Mouse (Mus musculus): ENCODE results near the gene Gstp2. TPM values are rescaled to one million over a fixed set of nuclear protein-coding genes. Genes with fewer than 3 reads are reported as not detected.

Gene Gstp2
- polyA plus RNA-seq, 1 experiment from 2014 or later, result 7.3 TPM

GRCm38 (mm10) chr19:4000949-4001525, 44.8 kb downstream of the Gstp2 start:
- H3K4me1 ChIP-seq (ENCODE audit: insufficient read depth, low read depth, low read length), result peaks cover 10% of the 10 kb centered on the region; the same call in 1 of the 2 replicates

DNA sequence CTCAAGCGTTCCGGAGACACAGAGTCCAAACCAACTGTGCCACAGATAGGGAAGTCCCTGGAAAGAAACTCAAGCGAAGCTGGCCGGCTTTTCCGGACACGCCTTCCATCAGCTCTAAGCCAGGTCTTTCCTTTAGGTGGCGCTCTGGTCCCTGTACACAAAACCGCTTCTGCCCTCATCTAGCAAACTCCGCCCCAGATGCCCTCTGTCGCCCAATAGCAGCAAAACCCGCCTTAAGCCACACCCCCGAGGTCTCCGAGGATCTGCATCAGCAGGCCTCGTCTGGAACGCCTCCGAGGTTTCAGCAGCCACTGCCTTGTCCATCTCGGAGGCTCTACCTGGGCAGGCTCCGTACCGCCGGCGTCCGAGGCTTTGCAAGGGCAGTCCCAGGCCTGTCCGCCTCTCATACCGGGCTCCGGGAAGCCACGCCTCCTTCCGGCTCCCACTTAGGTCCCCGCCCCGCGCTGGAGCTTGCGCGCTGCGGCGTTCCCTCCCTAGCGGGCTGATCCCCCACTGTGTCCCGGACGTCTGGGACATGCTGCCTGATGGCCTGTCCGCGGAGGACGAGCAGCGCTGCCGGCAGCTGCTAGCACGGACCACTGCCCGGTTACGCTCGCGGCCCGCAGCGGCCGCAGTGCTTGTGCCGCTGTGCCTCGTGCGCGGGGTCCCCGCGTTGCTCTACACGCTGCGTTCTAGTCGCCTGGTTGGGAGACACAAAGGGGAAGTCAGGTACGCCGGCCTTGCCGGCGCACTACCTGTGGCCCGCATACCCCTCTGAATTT, 45.5 kb downstream of the Gstp2 start, which contains the start of the genes Nudt8 and Gm49405:
Gene Nudt8, plus strand, starts transcription at position 462 of the 782 bp plus-strand sequence.
Gene Gm49405, plus strand, starts transcription at position 508 of the 782 bp plus-strand sequence.
- peak; percentile 99 for DNase-seq (ENCODE audit: low spot score)
- H3K4me3 ChIP-seq (ENCODE audit: low read depth, low read length), result peak within 1 kb of the TSS; percentile 57
- H3K27ac ChIP-seq (ENCODE audit: low read length), result peak within 1 kb of the TSS; percentile 90
- H3K27me3 ChIP-seq (replicated peaks; ENCODE audit: insufficient read depth, low read length), result no peaks in the 10 kb centered on the region
- peak; percentile 89 for TF ChIP-seq CTCF (IDR thresholded peaks at IDR 0.05)
- no peak for TF ChIP-seq EP300 (IDR thresholded peaks at IDR 0.05)
- WGBS, result under 1% methylated on average over 63 of the region's 64 CpGs
- H3K4me1 ChIP-seq (ENCODE audit: insufficient read depth, low read depth, low read length), result peaks cover 13% of the 10 kb centered on the region; the same call in 1 of the 2 replicates
- H3K9ac ChIP-seq (replicated peaks; ENCODE audit: low read depth), result peak within 1 kb of the TSS; percentile 64
- H3K36me3 ChIP-seq (ENCODE audit: insufficient read depth, low read length), result no peaks in the 10 kb centered on the region
- peak; percentile 93 for ATAC-seq
- H3K4me2 ChIP-seq (replicated peaks; ENCODE audit: low read depth, low read length), result peak within 1 kb of the TSS; percentile 95
- H3K9me3 ChIP-seq (ENCODE audit: low read length), result no peaks in the 10 kb centered on the region

More at GRCm38 (mm10) chr19:4000949-4001525, 44.8 kb downstream of the Gstp2 start:
- Histone ChIP-seq H3K27ac (ENCODE audit: low read length) (peak overlapping the region; percentile 90), H3K36me3 (ENCODE audit: insufficient read depth, low read length) (peaks cover 3% of the 10 kb centered on the region; the same call in 1 of the 2 replicates), H3K9me3 (ENCODE audit: low read length) (no peaks in the 10 kb centered on the region), H3K27me3 (replicated peaks; ENCODE audit: insufficient read depth, low read length) (no peaks in the 10 kb centered on the region), H3K4me2 (replicated peaks; ENCODE audit: low read depth, low read length) (peak overlapping the region; percentile 95), H3K4me3 (ENCODE audit: low read depth, low read length) (peak overlapping the region; percentile 57), H3K9ac (replicated peaks; ENCODE audit: low read depth) (peak overlapping the region; percentile 64; the same call in 1 of the 2 replicates)
- DNase-seq (ENCODE audit: low spot score) (no peak), ATAC-seq (no peak)
- WGBS, result 16% methylated on average over 17 of the region's 17 CpGs
- TF ChIP-seq CTCF (IDR thresholded peaks at IDR 0.05) (no peak), EP300 (IDR thresholded peaks at IDR 0.05) (no peak)

- Histone ChIP-seq H3K4me3 (ENCODE audit: low read depth, low read length) (no peak overlapping the region), H3K4me2 (replicated peaks; ENCODE audit: low read depth, low read length) (peak overlapping the region; percentile 95; the same call in 1 of the 2 replicates), H3K4me1 (ENCODE audit: insufficient read depth, low read depth, low read length) (peaks cover 13% of the 10 kb centered on the region; the same call in 1 of the 2 replicates), H3K27ac (ENCODE audit: low read length) (no peak overlapping the region), H3K36me3 (ENCODE audit: insufficient read depth, low read length) (no peaks in the 10 kb centered on the region), H3K9ac (replicated peaks; ENCODE audit: low read depth) (no peak overlapping the region), H3K9me3 (ENCODE audit: low read length) (no peaks in the 10 kb centered on the region), H3K27me3 (replicated peaks; ENCODE audit: insufficient read depth, low read length) (no peaks in the 10 kb centered on the region)
- 80% methylated on average over 9 of the region's 9 CpGs for WGBS
- ATAC-seq (no peak), DNase-seq (ENCODE audit: low spot score) (no peak)
- TF ChIP-seq CTCF (IDR thresholded peaks at IDR 0.05) (no peak), EP300 (IDR thresholded peaks at IDR 0.05) (no peak)
Observed at GRCm38 (mm10) chr19:3999121-3999730, 46.6 kb downstream of the Gstp2 start.

DNA sequence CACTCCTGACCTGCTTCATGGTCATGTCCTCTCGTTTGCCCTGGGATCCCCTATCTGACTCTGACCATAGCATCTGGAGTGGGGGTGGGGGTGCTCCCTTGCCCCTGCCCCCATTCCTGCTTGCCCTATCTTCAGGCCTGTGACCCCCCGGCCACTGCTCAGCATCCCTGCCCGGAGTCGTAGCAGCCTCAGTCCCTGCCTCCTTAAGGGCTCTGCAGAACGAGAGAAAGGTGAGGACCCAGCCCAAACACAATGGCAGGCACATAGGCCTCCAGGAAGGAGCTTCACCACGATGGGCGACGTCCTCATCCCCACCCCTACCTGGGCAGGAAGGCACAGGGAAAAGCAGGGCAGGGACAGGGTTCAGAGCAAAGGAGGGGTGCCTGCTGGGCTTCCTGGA, 47.5 kb downstream of the Gstp2 start:
- 61% methylated on average over 8 of the region's 8 CpGs for WGBS
- Histone ChIP-seq H3K9me3 (ENCODE audit: low read length) (no peaks in the 10 kb centered on the region), H3K9ac (replicated peaks; ENCODE audit: low read depth) (no peak overlapping the region)

DNA sequence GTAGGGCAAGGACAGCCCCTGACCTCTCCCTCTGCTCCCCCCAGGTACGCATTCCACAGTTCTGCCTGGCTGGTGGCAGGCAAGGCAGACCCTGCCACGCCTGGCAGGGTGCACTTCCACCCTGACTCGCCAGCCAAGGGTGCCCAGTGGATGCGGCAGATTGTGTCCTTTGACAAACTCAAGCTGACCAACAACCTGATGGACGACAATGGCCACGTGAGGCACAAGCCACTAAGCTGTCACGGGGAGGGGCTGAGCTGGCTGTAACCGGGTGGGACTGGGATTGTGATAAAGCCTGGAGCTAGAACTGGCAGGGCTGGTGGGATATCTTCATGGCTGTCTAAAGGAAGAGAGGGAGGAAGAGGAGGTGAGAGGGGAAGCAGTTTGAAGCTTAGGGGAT, 48.6 kb downstream of the Gstp2 start:
- H3K4me2 ChIP-seq (replicated peaks; ENCODE audit: low read depth, low read length), result no peak overlapping the region
- no peak overlapping the region for H3K4me3 ChIP-seq (ENCODE audit: low read depth, low read length)
- H3K9ac ChIP-seq (replicated peaks; ENCODE audit: low read depth), result no peak overlapping the region
- 46% methylated on average over 8 of the region's 8 CpGs for WGBS
- H3K27ac ChIP-seq (ENCODE audit: low read length), result no peak overlapping the region
- H3K4me1 ChIP-seq (ENCODE audit: insufficient read depth, low read depth, low read length), result peaks cover 13% of the 10 kb centered on the region; the same call in 1 of the 2 replicates
- TF ChIP-seq EP300 (IDR thresholded peaks at IDR 0.05), result no peak
- no peak for TF ChIP-seq CTCF (IDR thresholded peaks at IDR 0.05)
- no peaks in the 10 kb centered on the region for H3K36me3 ChIP-seq (ENCODE audit: insufficient read depth, low read length)
- H3K9me3 ChIP-seq (ENCODE audit: low read length), result no peaks in the 10 kb centered on the region
- no peak for ATAC-seq
- no peak for DNase-seq (ENCODE audit: low spot score)
- H3K27me3 ChIP-seq (replicated peaks; ENCODE audit: insufficient read depth, low read length), result no peaks in the 10 kb centered on the region

More for the DNA sequence above, 47.5 kb downstream of the Gstp2 start:
- Histone ChIP-seq H3K27me3 (replicated peaks; ENCODE audit: insufficient read depth, low read length) (no peaks in the 10 kb centered on the region), H3K4me3 (ENCODE audit: low read depth, low read length) (no peak overlapping the region), H3K27ac (ENCODE audit: low read length) (no peak overlapping the region), H3K4me2 (replicated peaks; ENCODE audit: low read depth, low read length) (no peak overlapping the region), H3K4me1 (ENCODE audit: insufficient read depth, low read depth, low read length) (peaks cover 13% of the 10 kb centered on the region; the same call in 1 of the 2 replicates), H3K36me3 (ENCODE audit: insufficient read depth, low read length) (no peaks in the 10 kb centered on the region)
- no peak for ATAC-seq
- TF ChIP-seq CTCF (IDR thresholded peaks at IDR 0.05) (no peak), EP300 (IDR thresholded peaks at IDR 0.05) (no peak)
- DNase-seq (ENCODE audit: low spot score), result no peak

GRCm38 (mm10) chr19:3996747-3997146, 49.1 kb downstream of the Gstp2 start:
- no peak for TF ChIP-seq CTCF (IDR thresholded peaks at IDR 0.05)
- no peak for TF ChIP-seq EP300 (IDR thresholded peaks at IDR 0.05)
- Histone ChIP-seq H3K4me2 (replicated peaks; ENCODE audit: low read depth, low read length) (no peak overlapping the region), H3K36me3 (ENCODE audit: insufficient read depth, low read length) (no peaks in the 10 kb centered on the region), H3K27me3 (replicated peaks; ENCODE audit: insufficient read depth, low read length) (no peaks in the 10 kb centered on the region), H3K9ac (replicated peaks; ENCODE audit: low read depth) (no peak overlapping the region), H3K4me3 (ENCODE audit: low read depth, low read length) (no peak overlapping the region), H3K4me1 (ENCODE audit: insufficient read depth, low read depth, low read length) (peaks cover 13% of the 10 kb centered on the region; the same call in 1 of the 2 replicates), H3K27ac (ENCODE audit: low read length) (no peak overlapping the region), H3K9me3 (ENCODE audit: low read length) (no peaks in the 10 kb centered on the region)
- ATAC-seq, result no peak
- DNase-seq (ENCODE audit: low spot score), result no peak
- 80% methylated on average over 8 of the region's 8 CpGs for WGBS
